Mouse (Mus musculus) cerebellum, postnatal 36 days (tissue): ENCODE results near the gene Vcpkmt.
A peak's percentile ranks its signal among the peaks of the same experiment; 100 is the strongest.

ENCODE experiments used
- DNase-seq, 2 experiments: peaks; one replicate each; pipeline ENCODE4 v3.0.0; 2021 to 2022; ENCODE audit warnings: mixed read lengths in 2 of 2

The Vcpkmt gene

GRCm38 (mm10) chr12:69537675-69538361, 45.0 kb downstream of the Vcpkmt start:
- no peak for DNase-seq

GRCm38 (mm10) chr12:69537243-69537674, 45.6 kb downstream of the Vcpkmt start:
- DNase-seq: peak; percentile 45 to 62

GRCm38 (mm10) chr12:69536616-69537242, 46.1 kb downstream of the Vcpkmt start:
- peak in 1 of 2 experiments; percentile 31 for DNase-seq

GRCm38 (mm10) chr12:69533237-69533636, 49.6 kb downstream of the Vcpkmt start:
- no peak for DNase-seq

GRCm38 (mm10) chr12:69532530-69532929, 50.3 kb downstream of the Vcpkmt start:
- no peak for DNase-seq

GRCm38 (mm10) chr12:69532091-69532490, 50.7 kb downstream of the Vcpkmt start:
- no peak for DNase-seq

- no peak for DNase-seq
These were observed 53.0 kb downstream of the Vcpkmt start for GRCm38 (mm10) chr12:69529694-69530403.

- no peak for DNase-seq
These were observed 54.4 kb downstream of the Vcpkmt start for GRCm38 (mm10) chr12:69528275-69529032.
